Mouse (Mus musculus) bone marrow macrophage, adult 2 months (primary cell): ENCODE results near the gene Nrxn1.

ENCODE experiments used
- CTCF ChIP-seq: IDR thresholded peaks from 2 replicates; pipeline ENCODE4 v1.5.1; 2012; ENCODE audit warnings: low read depth, mild to moderate bottlenecking, low read length, moderate library complexity
- POLR2A ChIP-seq: IDR thresholded peaks from 2 replicates; pipeline ENCODE4 v1.6.1; 2012; ENCODE audit warnings: mild to moderate bottlenecking, low read depth, low read length, borderline replicate concordance

DNA sequence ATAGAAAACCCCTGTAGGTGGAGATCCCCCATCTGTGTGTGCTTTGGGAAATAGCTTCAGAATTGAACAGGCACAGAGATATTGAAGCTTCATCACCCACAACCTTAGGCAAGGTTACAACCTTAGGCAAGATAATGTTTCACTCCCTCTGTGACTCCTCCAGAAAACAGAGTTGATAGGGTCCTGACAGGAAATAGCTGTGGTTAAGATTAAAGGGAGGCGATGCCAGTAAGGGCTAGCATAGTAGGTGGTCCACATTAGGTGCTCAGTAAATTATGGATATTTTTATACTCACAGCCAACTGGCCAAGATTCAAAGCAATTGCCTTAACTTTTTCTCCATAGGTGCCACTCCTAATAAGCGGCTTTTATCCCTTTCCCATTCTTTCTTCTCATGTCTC lies 284.6 kb downstream of the Nrxn1 start:
- no peak for TF ChIP-seq CTCF
- TF ChIP-seq POLR2A = no peak
